Mouse (Mus musculus) forebrain, postnatal 0 days (tissue): ENCODE results near the gene Lrp11. TPM values are rescaled to one million over a fixed set of nuclear protein-coding genes. Genes with fewer than 3 reads are reported as not detected.

Source experiments
- ATAC-seq: fragments of 200-750 bp; cut with Nextera tagmentation; 2 replicates; pipeline ENCODE4 v1.8.0; 2017; ENCODE audit warnings: mild to moderate bottlenecking, moderate library complexity
- DNase-seq: peaks from one replicate; pipeline ENCODE4 v3.0.0-alpha.2; 2015
- H3K27ac ChIP-seq: fragments of 300-500 bp; sonication (generic); 2 replicates; pipeline ENCODE4 v1.5.1; 2014; ENCODE audit warnings: low read depth, mild to moderate bottlenecking, antibody characterized with exemption, low read length, moderate library complexity, mixed read lengths
- H3K27me3 ChIP-seq: fragments of 300-500 bp; sonication (generic); 2 replicates; pipeline ENCODE4 v1.6.1; 2014; ENCODE audit warnings: mild to moderate bottlenecking, low read length, mixed read lengths; ENCODE audit not compliant: insufficient read depth
- H3K36me3 ChIP-seq: fragments of 300-500 bp; sonication (generic); 2 replicates; pipeline ENCODE4 v1.6.1; 2014; ENCODE audit warnings: mild to moderate bottlenecking, moderate library complexity; ENCODE audit not compliant: insufficient read depth
- H3K4me1 ChIP-seq: fragments of 300-500 bp; sonication (generic); 2 replicates; pipeline ENCODE4 v1.6.1; 2014; ENCODE audit warnings: antibody characterized with exemption; ENCODE audit not compliant: insufficient read depth
- H3K4me2 ChIP-seq: fragments of 300-500 bp; sonication (generic); 2 replicates; pipeline ENCODE4 v1.6.1; 2014; ENCODE audit warnings: low read depth, mild to moderate bottlenecking, moderate library complexity
- H3K4me3 ChIP-seq: fragments of 300-500 bp; sonication (generic); 2 replicates; pipeline ENCODE4 v1.5.1; 2014; ENCODE audit warnings: low read depth, low read length, mixed read lengths
- H3K9ac ChIP-seq: fragments of 300-500 bp; sonication (generic); 2 replicates; pipeline ENCODE4 v1.6.1; 2014; ENCODE audit warnings: mild to moderate bottlenecking
- H3K9me3 ChIP-seq: fragments of 300-500 bp; sonication (generic); 2 replicates; pipeline ENCODE4 v1.6.1; 2016; ENCODE audit warnings: low read length
- CTCF ChIP-seq: sonication (generic); IDR thresholded peaks from 2 replicates; pipeline ENCODE4 v1.5.1; 2016; ENCODE audit warnings: antibody characterized with exemption, control low read depth, low read depth
- WGBS: fragments of 180-500 bp; shearing (Covaris S2); extraction: QIAGEN DNeasy Blood & Tissue Kit; methylation state at CpG from one replicate; pipeline ENCODE4 v1.1.7; 2014; 5-methylcytosine and 5-hydroxymethylcytosine counted together
- polyA plus RNA-seq: library from polyadenylated mRNA; unstranded; fragments of >200 nt; fragmentation: Nextera tagmentation; extraction: Ambion mirVana; gene quantifications from 2 replicates; pipeline ENCODE4 v1.2.1, GENCODE M21; 2015
- total RNA-seq: library from RNA; depleted of rRNA; stranded (reverse); fragments of >200 nt; gene quantifications from 2 replicates; pipeline ENCODE4 v1.2.3, GENCODE M21; 2014; rRNA removed

Gene Lrp11
- total and polyA plus RNA-seq, 2 experiments from 2014 or later: 57.8 to 115 TPM

- DNase-seq: peak; percentile 95
- H3K27ac ChIP-seq: peak within 1 kb of the TSS; percentile 46
- H3K4me2 ChIP-seq: peak within 1 kb of the TSS; percentile 63
- no peaks in the 10 kb centered on the region for H3K9me3 ChIP-seq
- peak; percentile 85 for ATAC-seq
- H3K27me3 ChIP-seq: no peaks in the 10 kb centered on the region
- H3K4me1 ChIP-seq: peaks cover 7% of the 10 kb centered on the region; the same call in 1 of the 2 replicates
- under 1% methylated on average over 24 of the region's 24 CpGs for WGBS
- peak within 1 kb of the TSS; percentile 53 for H3K9ac ChIP-seq
- TF ChIP-seq CTCF: no peak
- peak within 1 kb of the TSS; percentile 74 for H3K4me3 ChIP-seq
- peaks cover 14% of the 10 kb centered on the region; the same call in 1 of the 2 replicates for H3K36me3 ChIP-seq
Measured at GRCm38 (mm10) chr10:7667342-7667802, 77.8 kb downstream of the Lrp11 start, which contains the start of gene Nup43. Gene Nup43, plus strand, starts transcription at chr10:7667503.

DNA sequence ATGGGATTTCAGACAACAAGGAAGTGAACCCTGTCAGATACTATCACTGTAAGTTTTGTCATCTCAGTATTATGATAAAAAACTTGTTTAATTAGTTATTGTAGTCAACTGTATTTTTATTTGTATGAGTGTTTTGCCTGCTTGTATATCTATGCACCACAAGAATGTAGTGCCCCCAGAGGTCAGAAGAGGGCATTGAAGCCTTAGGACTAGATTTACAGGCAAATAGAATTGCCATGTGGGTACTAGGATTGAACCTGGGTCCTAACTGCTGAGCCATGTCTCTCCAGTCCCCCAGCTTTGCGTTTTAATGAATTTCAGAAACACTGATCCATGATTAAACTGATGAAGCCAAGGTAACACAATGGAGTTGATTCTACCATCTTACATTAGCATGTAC, 84.1 kb downstream of the Lrp11 start:
- WGBS: 64% methylated on average over 1 of the region's 1 CpGs
- Histone ChIP-seq H3K4me3 (no peak overlapping the region), H3K36me3 (peaks cover 25% of the 10 kb centered on the region; the same call in 1 of the 2 replicates), H3K9me3 (no peaks in the 10 kb centered on the region), H3K27ac (no peak overlapping the region), H3K4me1 (no peaks in the 10 kb centered on the region), H3K27me3 (no peaks in the 10 kb centered on the region), H3K4me2 (no peak overlapping the region), H3K9ac (no peak overlapping the region)
- ATAC-seq (peak; percentile 73; the same call in 1 of the 2 replicates), DNase-seq (no peak)
- peak; percentile 53 for TF ChIP-seq CTCF

Other genes with a start within 250 kb of the Lrp11 start
- 0.54 and 3.5 TPM in 2 replicates for gene Ulbp1, start 116.2 kb upstream of the Lrp11 start, total RNA-seq
- gene Ulbp1, start 116.2 kb upstream of the Lrp11 start, polyA plus RNA-seq: 0.17 and 0.18 TPM in 2 replicates
- 10.5 and 15.2 TPM in 2 replicates for gene Nup43, start 77.7 kb downstream of the Lrp11 start, total RNA-seq
- gene Nup43, start 77.7 kb downstream of the Lrp11 start, polyA plus RNA-seq: 19.1 and 21.7 TPM in 2 replicates
- gene Pcmt1, start 91.3 kb downstream of the Lrp11 start, total RNA-seq: 90.0 and 92.3 TPM in 2 replicates
- 165 and 178 TPM in 2 replicates for gene Pcmt1, start 91.3 kb downstream of the Lrp11 start, polyA plus RNA-seq
- gene Lats1, start 91.4 kb downstream of the Lrp11 start, total RNA-seq: 38.3 and 54.6 TPM in 2 replicates
- gene Lats1, start 91.4 kb downstream of the Lrp11 start, polyA plus RNA-seq: 5.0 and 7.4 TPM in 2 replicates
- gene Katna1, start 136.2 kb downstream of the Lrp11 start, total RNA-seq: 17.8 and 18.7 TPM in 2 replicates
- gene Katna1, start 136.2 kb downstream of the Lrp11 start, polyA plus RNA-seq: 18.8 and 20.3 TPM in 2 replicates
- gene Ginm1, start 203.0 kb downstream of the Lrp11 start, total RNA-seq: 31.0 and 51.0 TPM in 2 replicates
- 61.2 and 65.6 TPM in 2 replicates for gene Ginm1, start 203.0 kb downstream of the Lrp11 start, polyA plus RNA-seq
- 37.5 and 49.6 TPM in 2 replicates for gene Ppil4, start 203.1 kb downstream of the Lrp11 start, total RNA-seq
- 44.4 and 50.2 TPM in 2 replicates for gene Ppil4, start 203.1 kb downstream of the Lrp11 start, polyA plus RNA-seq
- 0.08 and 0.24 TPM in 2 replicates for gene Zc3h12d, start 242.7 kb downstream of the Lrp11 start, total RNA-seq
- 0.09 and 0.21 TPM in 2 replicates for gene Zc3h12d, start 242.7 kb downstream of the Lrp11 start, polyA plus RNA-seq